Mouse (Mus musculus) E14TG2a.4 (cell line): ENCODE data around the gene Gfra1.

Experiments used
- H3K27me3 ChIP-seq: 2 replicates; pipeline ENCODE4 v1.6.1; 2014; ENCODE audit warnings: low read length, control low read depth; ENCODE audit not compliant: insufficient read depth
- H3K36me3 ChIP-seq: 2 replicates; pipeline ENCODE4 v1.6.1; 2014; ENCODE audit warnings: low read length, control low read depth; ENCODE audit not compliant: insufficient read depth
- H3K4me1 ChIP-seq: replicated peaks from 2 replicates; pipeline ENCODE4 v1.6.1; 2014; ENCODE audit warnings: low read depth, low read length, control low read depth
- H3K4me3 ChIP-seq: replicated peaks from 2 replicates; pipeline ENCODE4 v1.5.1; 2014; ENCODE audit warnings: mild to moderate bottlenecking, low read length
- H3K9me3 ChIP-seq: 2 replicates; pipeline ENCODE4 v1.6.1; 2014; ENCODE audit warnings: low read length, control low read depth
- CTCF ChIP-seq: conservative IDR thresholded peaks from 2 replicates; pipeline ENCODE4 v1.5.1; 2014; ENCODE audit warnings: low read length
- NANOG ChIP-seq: IDR thresholded peaks from 2 replicates; pipeline ENCODE4 v1.6.1; 2014; ENCODE audit warnings: borderline replicate concordance, low read length, mixed read lengths
- POU5F1 ChIP-seq: IDR thresholded peaks from 2 replicates; pipeline ENCODE4 v1.6.1; 2014; ENCODE audit warnings: low read length, borderline replicate concordance

Gene Gfra1

GRCm38 (mm10) chr19:58275281-58275680 lies 180.4 kb downstream of the Gfra1 start:
- Histone ChIP-seq H3K4me1 (peaks cover 14% of the 10 kb centered on the region; the same call in 1 of the 2 replicates), H3K4me3 (no peak overlapping the region), H3K36me3 (no peaks in the 10 kb centered on the region), H3K27me3 (no peaks in the 10 kb centered on the region), H3K9me3 (no peaks in the 10 kb centered on the region)
- TF ChIP-seq CTCF (no peak), POU5F1 (no peak), NANOG (no peak)

GRCm38 (mm10) chr19:58271815-58272214 lies 183.9 kb downstream of the Gfra1 start:
- H3K4me1 ChIP-seq = peaks cover 17% of the 10 kb centered on the region; the same call in 1 of the 2 replicates
- no peaks in the 10 kb centered on the region for H3K27me3 ChIP-seq
- TF ChIP-seq CTCF = no peak
- no peak for TF ChIP-seq POU5F1
- no peak for TF ChIP-seq NANOG
- H3K9me3 ChIP-seq = no peaks in the 10 kb centered on the region
- no peaks in the 10 kb centered on the region for H3K36me3 ChIP-seq
- no peak overlapping the region for H3K4me3 ChIP-seq

- H3K4me3 ChIP-seq = no peak overlapping the region
- H3K4me1 ChIP-seq = peaks cover 24% of the 10 kb centered on the region
- H3K27me3 ChIP-seq = no peaks in the 10 kb centered on the region
- H3K9me3 ChIP-seq = no peaks in the 10 kb centered on the region
- TF ChIP-seq NANOG = no peak
- no peak for TF ChIP-seq POU5F1
- TF ChIP-seq CTCF = no peak
- no peaks in the 10 kb centered on the region for H3K36me3 ChIP-seq
Observed at GRCm38 (mm10) chr19:58270778-58271177, 184.9 kb downstream of the Gfra1 start.

- TF ChIP-seq CTCF = no peak
- no peak for TF ChIP-seq NANOG
- no peak for TF ChIP-seq POU5F1
- H3K4me3 ChIP-seq = no peak overlapping the region
- H3K9me3 ChIP-seq = no peaks in the 10 kb centered on the region
- H3K27me3 ChIP-seq = no peaks in the 10 kb centered on the region
- H3K36me3 ChIP-seq = no peaks in the 10 kb centered on the region
- H3K4me1 ChIP-seq = peaks cover 14% of the 10 kb centered on the region
Observed at GRCm38 (mm10) chr19:58268476-58268875, 187.2 kb downstream of the Gfra1 start.

GRCm38 (mm10) chr19:58266600-58266999 lies 189.1 kb downstream of the Gfra1 start:
- TF ChIP-seq POU5F1 = no peak
- no peak for TF ChIP-seq CTCF
- TF ChIP-seq NANOG = no peak
- H3K36me3 ChIP-seq = no peaks in the 10 kb centered on the region
- no peak overlapping the region for H3K4me3 ChIP-seq
- H3K27me3 ChIP-seq = no peaks in the 10 kb centered on the region
- peaks cover 10% of the 10 kb centered on the region for H3K4me1 ChIP-seq
- H3K9me3 ChIP-seq = no peaks in the 10 kb centered on the region

- no peak for TF ChIP-seq NANOG
- no peak for TF ChIP-seq POU5F1
- no peak for TF ChIP-seq CTCF
- H3K4me3 ChIP-seq = no peak overlapping the region
- no peaks in the 10 kb centered on the region for H3K4me1 ChIP-seq
- no peaks in the 10 kb centered on the region for H3K9me3 ChIP-seq
- no peaks in the 10 kb centered on the region for H3K27me3 ChIP-seq
- H3K36me3 ChIP-seq = no peaks in the 10 kb centered on the region
Observed at GRCm38 (mm10) chr19:58260934-58261333, 194.8 kb downstream of the Gfra1 start.

- Histone ChIP-seq H3K4me1 (no peaks in the 10 kb centered on the region), H3K27me3 (no peaks in the 10 kb centered on the region), H3K9me3 (no peaks in the 10 kb centered on the region), H3K4me3 (no peak overlapping the region), H3K36me3 (no peaks in the 10 kb centered on the region)
- TF ChIP-seq NANOG = no peak
- no peak for TF ChIP-seq CTCF
- no peak for TF ChIP-seq POU5F1
Observed at GRCm38 (mm10) chr19:58259250-58259649, 196.5 kb downstream of the Gfra1 start.

- H3K9me3 ChIP-seq = no peaks in the 10 kb centered on the region
- H3K27me3 ChIP-seq = no peaks in the 10 kb centered on the region
- no peaks in the 10 kb centered on the region for H3K36me3 ChIP-seq
- H3K4me1 ChIP-seq = no peaks in the 10 kb centered on the region
- TF ChIP-seq CTCF (no peak), POU5F1 (no peak), NANOG (no peak)
- H3K4me3 ChIP-seq = no peak overlapping the region
Observed at GRCm38 (mm10) chr19:58256485-58256884, 199.2 kb downstream of the Gfra1 start.

GRCm38 (mm10) chr19:58255394-58255793 lies 200.3 kb downstream of the Gfra1 start:
- Histone ChIP-seq H3K9me3 (no peaks in the 10 kb centered on the region), H3K4me1 (no peaks in the 10 kb centered on the region), H3K4me3 (no peak overlapping the region), H3K36me3 (no peaks in the 10 kb centered on the region), H3K27me3 (no peaks in the 10 kb centered on the region)
- TF ChIP-seq NANOG (no peak), POU5F1 (no peak), CTCF (no peak)
